ENCODE assay signal across 26 mouse cellular contexts in the genomic region with DNA sequence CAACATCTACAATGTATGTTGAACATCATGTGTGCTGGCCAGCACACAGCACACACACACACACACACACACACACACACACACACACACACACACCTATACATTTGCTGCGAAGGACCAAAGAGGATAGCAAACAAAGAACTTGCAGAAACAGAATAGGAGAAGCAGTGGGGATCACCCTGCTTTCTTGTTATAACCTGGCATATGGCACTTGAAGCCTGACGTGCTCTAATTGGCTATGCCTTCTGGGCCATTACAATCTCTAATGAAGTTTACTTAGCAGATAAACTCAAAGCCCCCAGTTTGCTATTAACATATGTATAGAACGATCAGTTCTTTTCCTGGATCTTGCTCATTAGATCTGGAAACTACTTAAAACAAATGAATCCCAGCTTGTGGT.
DNase-seq lines count a peak whose midpoint lies in the region; ATAC-seq lines count a peak whose summit lies in the region.
"Had no signal": no experiment of that assay in that cellular context is flagged by ENCODE, and none has a peak within 500 bp of the region (broad histone marks: within the 10 kb centered on the region; RNA-seq: fewer than 3 reads in every experiment).

No protein-coding gene starts in this region.

- no peak overlapping the region for H3K4me3 ChIP-seq in hindbrain, embryonic 13.5 days
- no peak overlapping the region for H3K4me3 ChIP-seq in hindbrain, embryonic 11.5 days (ENCODE audit: low read depth, low read length)
- H3K4me3 ChIP-seq in midbrain, embryonic 13.5 days (replicated peaks) = no peak overlapping the region
- H3K4me3 ChIP-seq in midbrain, embryonic 10.5 days = no peak overlapping the region
- no peak overlapping the region for H3K4me3 ChIP-seq in forebrain, embryonic 14.5 days (ENCODE audit: low read depth, low read length)
- no peak overlapping the region for H3K4me3 ChIP-seq in neural tube, embryonic 14.5 days (ENCODE audit: low read depth, low read length)
- H3K4me3 ChIP-seq: embryonic facial prominence, embryonic 15.5 days; heart, adult 2 months; heart, embryonic 13.5 days; left cerebral cortex, adult 2 months; limb, embryonic 13.5 days; lung, embryonic 15.5 days had no signal

- WGBS in hindbrain, embryonic 13.5 days = 66% methylated on average over 3 of the region's 3 CpGs
- WGBS in hindbrain, embryonic 11.5 days = 85% methylated on average over 3 of the region's 3 CpGs
- 51% methylated on average over 3 of the region's 3 CpGs for WGBS in midbrain, embryonic 13.5 days
- 76% methylated on average over 3 of the region's 3 CpGs for WGBS in midbrain, embryonic 10.5 days
- WGBS in forebrain, embryonic 14.5 days = 11% methylated on average over 3 of the region's 3 CpGs
- WGBS in neural tube, embryonic 14.5 days = 65% methylated on average over 3 of the region's 3 CpGs

- H3K9ac ChIP-seq in hindbrain, embryonic 13.5 days = no peak overlapping the region
- H3K9ac ChIP-seq in hindbrain, embryonic 11.5 days (ENCODE audit: low read depth, low read length) = no peak overlapping the region
- H3K9ac ChIP-seq in midbrain, embryonic 13.5 days (replicated peaks) = no peak overlapping the region
- no peak overlapping the region for H3K9ac ChIP-seq in forebrain, embryonic 14.5 days (ENCODE audit: low read length)
- H3K9ac ChIP-seq in neural tube, embryonic 14.5 days (replicated peaks; ENCODE audit: low read depth, low read length) = no peak overlapping the region
- H3K9ac ChIP-seq: embryonic facial prominence, embryonic 15.5 days; heart, embryonic 13.5 days; limb, embryonic 13.5 days; lung, embryonic 15.5 days had no signal

- ATAC-seq in hindbrain, embryonic 13.5 days (ENCODE audit: low FRiP score) = peak; percentile 28; the same call in 1 of the 2 replicates
- ATAC-seq in hindbrain, embryonic 11.5 days (ENCODE audit: low FRiP score) = no peak
- ATAC-seq in midbrain, embryonic 13.5 days = 0 out of 2 replicates have a peak, but pooled peaks have one; percentile 30
- peak; percentile 91 for ATAC-seq in forebrain, embryonic 14.5 days
- peak; percentile 28; the same call in 1 of the 2 replicates for ATAC-seq in neural tube, embryonic 14.5 days (ENCODE audit: low read depth)
- ATAC-seq: inflammation-experienced regulatory T-cells, adult 6 months; Patski had no signal

- H3K27me3 ChIP-seq in hindbrain, embryonic 13.5 days = no peaks in the 10 kb centered on the region
- H3K27me3 ChIP-seq in hindbrain, embryonic 11.5 days (ENCODE audit: control insufficient read depth, insufficient read depth, low read length) = no peaks in the 10 kb centered on the region
- no peaks in the 10 kb centered on the region for H3K27me3 ChIP-seq in midbrain, embryonic 13.5 days
- no peaks in the 10 kb centered on the region for H3K27me3 ChIP-seq in midbrain, embryonic 10.5 days (ENCODE audit: low read depth, poor library complexity, severe bottlenecking)
- no peaks in the 10 kb centered on the region for H3K27me3 ChIP-seq in forebrain, embryonic 14.5 days (replicated peaks; ENCODE audit: control insufficient read depth, insufficient read depth, low read length)
- H3K27me3 ChIP-seq in neural tube, embryonic 14.5 days (ENCODE audit: control insufficient read depth, insufficient read depth, low read length) = no peaks in the 10 kb centered on the region
- H3K27me3 ChIP-seq: embryonic facial prominence, embryonic 15.5 days; heart, embryonic 13.5 days; limb, embryonic 13.5 days; lung, embryonic 15.5 days had no signal

- no peaks in the 10 kb centered on the region for H3K4me1 ChIP-seq in hindbrain, embryonic 13.5 days (replicated peaks)
- H3K4me1 ChIP-seq in hindbrain, embryonic 11.5 days (replicated peaks; ENCODE audit: control insufficient read depth, insufficient read depth, low read length) = no peaks in the 10 kb centered on the region
- no peaks in the 10 kb centered on the region for H3K4me1 ChIP-seq in midbrain, embryonic 13.5 days (replicated peaks)
- H3K4me1 ChIP-seq in midbrain, embryonic 10.5 days = no peaks in the 10 kb centered on the region
- peaks cover 4% of the 10 kb centered on the region; the same call in 1 of the 2 replicates for H3K4me1 ChIP-seq in forebrain, embryonic 14.5 days (ENCODE audit: control insufficient read depth, insufficient read depth, low read length)
- no peaks in the 10 kb centered on the region for H3K4me1 ChIP-seq in neural tube, embryonic 14.5 days (ENCODE audit: control insufficient read depth, insufficient read depth, low read length)
- H3K4me1 ChIP-seq: embryonic facial prominence, embryonic 15.5 days; lung, embryonic 15.5 days had no signal

- no peaks in the 10 kb centered on the region for H3K9me3 ChIP-seq in hindbrain, embryonic 13.5 days
- H3K9me3 ChIP-seq in hindbrain, embryonic 11.5 days (ENCODE audit: control insufficient read depth, low read length) = no peaks in the 10 kb centered on the region
- H3K9me3 ChIP-seq in midbrain, embryonic 13.5 days = no peaks in the 10 kb centered on the region
- H3K9me3 ChIP-seq in midbrain, embryonic 10.5 days (replicated peaks) = no peaks in the 10 kb centered on the region
- no peaks in the 10 kb centered on the region for H3K9me3 ChIP-seq in forebrain, embryonic 14.5 days (replicated peaks; ENCODE audit: control insufficient read depth, low read length)
- no peaks in the 10 kb centered on the region for H3K9me3 ChIP-seq in neural tube, embryonic 14.5 days (ENCODE audit: control insufficient read depth, low read length)
- H3K9me3 ChIP-seq: embryonic facial prominence, embryonic 15.5 days; heart, embryonic 13.5 days; limb, embryonic 13.5 days; lung, embryonic 15.5 days had no signal

- no peak overlapping the region for H3K27ac ChIP-seq in hindbrain, embryonic 13.5 days
- H3K27ac ChIP-seq in hindbrain, embryonic 11.5 days (ENCODE audit: low read depth, low read length) = no peak overlapping the region
- H3K27ac ChIP-seq in midbrain, embryonic 13.5 days = no peak overlapping the region
- H3K27ac ChIP-seq in midbrain, embryonic 10.5 days (replicated peaks) = no peak overlapping the region
- peak overlapping the region; percentile 40; the same call in 1 of the 2 replicates for H3K27ac ChIP-seq in forebrain, embryonic 14.5 days (ENCODE audit: low read depth, low read length)
- no peak overlapping the region for H3K27ac ChIP-seq in neural tube, embryonic 14.5 days (ENCODE audit: low read depth, low read length)
- H3K27ac ChIP-seq: embryonic facial prominence, embryonic 15.5 days; heart, adult 2 months; heart, embryonic 13.5 days; left cerebral cortex, adult 2 months; limb, embryonic 13.5 days; lung, embryonic 15.5 days had no signal

- no peak for DNase-seq in hindbrain, embryonic 11.5 days (ENCODE audit: low spot score)
- DNase-seq in midbrain, embryonic 10.5 days (ENCODE audit: low spot score) = no peak
- DNase-seq in forebrain, embryonic 14.5 days (ENCODE audit: low spot score) = peak; percentile 85
- DNase-seq in thymus, postnatal 10 days (ENCODE audit: low spot score in 2 of 2) = no peak
- no peak for DNase-seq in gastrocnemius, postnatal 4 days (ENCODE audit: low spot score in 2 of 2)
- DNase-seq: adrenal gland, postnatal 14 days; cerebellum, adult 18-20 months; cerebellum, postnatal 10 days; gastrocnemius, postnatal 25 days; heart, adult 2 months; heart, postnatal 10 days; kidney, adult 11 months; kidney, postnatal 25 days; thymus, adult 2 months; thymus, postnatal 4 days had no signal

- H3K4me2 ChIP-seq in hindbrain, embryonic 13.5 days = no peak overlapping the region
- no peak overlapping the region for H3K4me2 ChIP-seq in hindbrain, embryonic 11.5 days (replicated peaks; ENCODE audit: low read depth, low read length)
- no peak overlapping the region for H3K4me2 ChIP-seq in midbrain, embryonic 13.5 days (replicated peaks)
- H3K4me2 ChIP-seq in forebrain, embryonic 14.5 days (ENCODE audit: low read length) = no peak overlapping the region
- H3K4me2 ChIP-seq in neural tube, embryonic 14.5 days (ENCODE audit: low read depth, low read length) = no peak overlapping the region
- H3K4me2 ChIP-seq: embryonic facial prominence, embryonic 15.5 days; heart, embryonic 13.5 days; limb, embryonic 13.5 days; liver, embryonic 11.5 days; lung, embryonic 15.5 days had no signal

- no peaks in the 10 kb centered on the region for H3K36me3 ChIP-seq in hindbrain, embryonic 13.5 days
- H3K36me3 ChIP-seq in hindbrain, embryonic 11.5 days (ENCODE audit: control insufficient read depth, insufficient read depth, low read length) = no peaks in the 10 kb centered on the region
- no peaks in the 10 kb centered on the region for H3K36me3 ChIP-seq in midbrain, embryonic 13.5 days
- no peaks in the 10 kb centered on the region for H3K36me3 ChIP-seq in midbrain, embryonic 10.5 days
- no peaks in the 10 kb centered on the region for H3K36me3 ChIP-seq in forebrain, embryonic 14.5 days (ENCODE audit: control insufficient read depth, insufficient read depth, low read length)
- no peaks in the 10 kb centered on the region for H3K36me3 ChIP-seq in neural tube, embryonic 14.5 days (ENCODE audit: control insufficient read depth, insufficient read depth, low read length)
- H3K36me3 ChIP-seq: embryonic facial prominence, embryonic 15.5 days; heart, embryonic 13.5 days; limb, embryonic 13.5 days; lung, embryonic 15.5 days had no signal
